Mouse (Mus musculus) liver, postnatal 0 days (tissue): Measurements from ENCODE around the gene Lin54. TPM values are rescaled to one million over a fixed set of nuclear protein-coding genes. Genes with fewer than 3 reads are reported as not detected.

Source experiments
- ATAC-seq: fragments of 200-750 bp; cut with Nextera tagmentation; 2 replicates; pipeline ENCODE4 v1.8.0; 2017; ENCODE audit warnings: mild to moderate bottlenecking, moderate library complexity
- DNase-seq: peaks from one replicate; pipeline ENCODE4 v3.0.0-alpha.2; 2016
- H3K27ac ChIP-seq: fragments of 300-500 bp; sonication (generic); 2 replicates; pipeline ENCODE4 v1.5.1; 2014; ENCODE audit warnings: antibody characterized with exemption, moderate library complexity, mild to moderate bottlenecking, low read depth
- H3K27me3 ChIP-seq: fragments of 300-500 bp; sonication (generic); 2 replicates; pipeline ENCODE4 v1.6.1; 2014; ENCODE audit warnings: low read length, control low read depth, mixed read lengths; ENCODE audit not compliant: insufficient read depth
- H3K36me3 ChIP-seq: fragments of 300-500 bp; sonication (generic); replicated peaks from 2 replicates; pipeline ENCODE4 v1.6.1; 2014; ENCODE audit warnings: mild to moderate bottlenecking, control low read depth, low read length, moderate library complexity, mixed read lengths; ENCODE audit not compliant: insufficient read depth
- H3K4me1 ChIP-seq: fragments of 300-500 bp; sonication (generic); 2 replicates; pipeline ENCODE4 v1.6.1; 2014; ENCODE audit warnings: antibody characterized with exemption, mild to moderate bottlenecking, control low read depth; ENCODE audit not compliant: insufficient read depth
- H3K4me2 ChIP-seq: fragments of 300-500 bp; sonication (generic); 2 replicates; pipeline ENCODE4 v1.6.1; 2014; ENCODE audit warnings: low read depth, mild to moderate bottlenecking, low read length, moderate library complexity, mixed read lengths
- H3K4me3 ChIP-seq: fragments of 300-500 bp; sonication (generic); 2 replicates; pipeline ENCODE4 v1.5.1; 2014; ENCODE audit warnings: low read depth, low read length
- H3K9ac ChIP-seq: fragments of 300-500 bp; sonication (generic); replicated peaks from 2 replicates; pipeline ENCODE4 v1.6.1; 2014; ENCODE audit warnings: mild to moderate bottlenecking, moderate library complexity
- H3K9me3 ChIP-seq: fragments of 300-500 bp; sonication (generic); 2 replicates; pipeline ENCODE4 v1.6.1; 2016; ENCODE audit warnings: mild to moderate bottlenecking, control low read depth, low read length, mixed read lengths
- CTCF ChIP-seq: sonication (generic); IDR thresholded peaks from 2 replicates; pipeline ENCODE4 v1.5.1; 2016; ENCODE audit warnings: antibody characterized with exemption, low read depth
- EP300 ChIP-seq: IDR thresholded peaks from 2 replicates; pipeline ENCODE4 v1.6.1; 2016; ENCODE audit warnings: antibody characterized with exemption, low read depth, mild to moderate bottlenecking
- WGBS: fragments of 180-500 bp; shearing (Covaris S2); extraction: QIAGEN DNeasy Blood & Tissue Kit; methylation state at CpG from one replicate; pipeline ENCODE4 v1.1.7; 2014; ENCODE audit not compliant: insufficient replicate concordance; 5-methylcytosine and 5-hydroxymethylcytosine counted together
- microRNA-seq: library from miRNA; unstranded; fragments of <30 nt; microRNA quantifications from one replicate; pipeline ENCODE4, GENCODE M21; 2016
- polyA plus RNA-seq: library from polyadenylated mRNA; unstranded; fragments of >200 nt; fragmentation: Nextera tagmentation; extraction: Ambion mirVana; gene quantifications from 2 replicates; pipeline ENCODE4 v1.2.1, GENCODE M21; 2015

Gene Lin54
- polyA plus RNA-seq, 1 experiment from 2014 or later: 4.7 TPM

DNA sequence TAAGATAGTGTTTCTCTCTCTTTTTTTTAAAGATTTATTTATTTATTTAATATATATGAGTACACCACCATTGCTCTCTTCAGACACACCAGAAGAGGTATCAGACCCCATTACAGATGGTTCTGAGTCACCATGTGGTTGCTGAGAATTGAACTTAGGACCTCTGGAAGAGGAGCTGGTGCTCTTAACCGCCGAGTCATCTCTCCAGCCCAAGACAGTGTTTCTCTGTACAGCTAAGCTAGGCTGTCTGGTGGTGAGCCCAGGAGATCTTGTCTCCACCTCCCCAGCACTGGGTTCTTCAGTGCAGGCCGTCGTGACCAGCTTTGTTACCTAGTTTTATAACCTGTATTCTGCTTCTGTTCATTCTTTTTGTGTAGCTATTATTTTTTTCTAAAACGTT, 90.2 kb downstream of the Lin54 start:
- 80% methylated on average over 5 of the region's 5 CpGs for WGBS
- Histone ChIP-seq H3K27me3 (no peaks in the 10 kb centered on the region), H3K27ac (no peak overlapping the region), H3K9ac (no peak overlapping the region), H3K4me2 (no peak overlapping the region), H3K4me1 (peaks cover 10% of the 10 kb centered on the region; the same call in 1 of the 2 replicates), H3K4me3 (no peak overlapping the region), H3K9me3 (no peaks in the 10 kb centered on the region), H3K36me3 (peaks cover 23% of the 10 kb centered on the region)
- TF ChIP-seq CTCF: no peak
- TF ChIP-seq EP300: no peak
- DNase-seq: no peak
- ATAC-seq: no peak

- H3K4me3 ChIP-seq: no peak overlapping the region
- no peak overlapping the region for H3K27ac ChIP-seq
- no peaks in the 10 kb centered on the region for H3K9me3 ChIP-seq
- ATAC-seq (no peak), DNase-seq (no peak)
- WGBS: 67% methylated on average over 5 of the region's 5 CpGs
- H3K36me3 ChIP-seq: peaks cover 39% of the 10 kb centered on the region
- no peak overlapping the region for H3K9ac ChIP-seq
- no peak overlapping the region for H3K4me2 ChIP-seq
- H3K4me1 ChIP-seq: 0 out of 2 replicates have a peak, but pooled peaks cover 7% of the 10 kb centered on the region
- no peaks in the 10 kb centered on the region for H3K27me3 ChIP-seq
- TF ChIP-seq EP300 (no peak), CTCF (no peak)
Observed at GRCm38 (mm10) chr5:100408485-100408884, 92.0 kb downstream of the Lin54 start.

GRCm38 (mm10) chr5:100396753-100397152, 103.7 kb downstream of the Lin54 start:
- no peak overlapping the region for H3K4me2 ChIP-seq
- WGBS: 87% methylated on average over 3 of the region's 3 CpGs
- H3K9me3 ChIP-seq: no peaks in the 10 kb centered on the region
- H3K9ac ChIP-seq: no peak overlapping the region
- TF ChIP-seq CTCF (no peak), EP300 (no peak)
- H3K36me3 ChIP-seq: peaks cover 64% of the 10 kb centered on the region
- H3K27me3 ChIP-seq: no peaks in the 10 kb centered on the region
- ATAC-seq (no peak), DNase-seq (no peak)
- H3K4me1 ChIP-seq: no peaks in the 10 kb centered on the region
- no peak overlapping the region for H3K4me3 ChIP-seq
- no peak overlapping the region for H3K27ac ChIP-seq

- H3K9me3 ChIP-seq: no peaks in the 10 kb centered on the region
- whole genome bisulfite sequencing: 76% methylated on average over 3 of the region's 3 CpGs
- no peaks in the 10 kb centered on the region for H3K4me1 ChIP-seq
- no peak for TF ChIP-seq EP300
- no peak overlapping the region for H3K27ac ChIP-seq
- no peak for DNase-seq
- peaks cover 78% of the 10 kb centered on the region for H3K36me3 ChIP-seq
- no peak overlapping the region for H3K4me2 ChIP-seq
- H3K4me3 ChIP-seq: no peak overlapping the region
- H3K9ac ChIP-seq: no peak overlapping the region
- no peak for ATAC-seq
- H3K27me3 ChIP-seq: no peaks in the 10 kb centered on the region
Observed at GRCm38 (mm10) chr5:100393681-100394080, 106.8 kb downstream of the Lin54 start.

DNA sequence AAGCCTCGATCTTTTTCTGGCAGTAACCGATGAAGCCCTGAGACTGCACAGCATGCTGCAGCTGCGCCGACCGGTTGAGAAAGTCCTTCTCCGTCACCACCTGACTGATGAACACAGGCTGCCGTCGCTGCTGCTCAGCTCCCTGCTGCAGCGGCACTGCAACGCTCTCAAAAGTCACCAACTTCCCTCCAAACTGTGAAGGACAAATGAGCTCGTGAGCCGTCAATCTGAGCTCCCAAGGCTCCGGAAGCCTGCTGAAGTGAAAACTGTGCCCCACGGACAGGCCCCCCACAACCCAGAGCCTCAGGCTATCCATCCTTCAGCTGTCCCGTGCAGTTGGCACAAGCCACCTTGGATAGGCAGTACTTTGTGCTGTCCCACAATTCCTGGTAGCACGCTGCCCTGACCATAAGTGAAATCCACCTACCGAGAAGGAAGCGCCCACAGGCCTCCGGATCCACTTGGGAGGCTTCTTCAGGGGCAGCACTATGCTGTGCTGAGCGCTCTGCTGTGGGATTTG, 107.9 kb downstream of the Lin54 start:
- H3K36me3 ChIP-seq: peaks cover 74% of the 10 kb centered on the region
- WGBS: 90% methylated on average over 20 of the region's 20 CpGs

More for the DNA sequence above, 107.9 kb downstream of the Lin54 start:
- no peaks in the 10 kb centered on the region for H3K4me1 ChIP-seq
- H3K27me3 ChIP-seq: no peaks in the 10 kb centered on the region
- no peak overlapping the region for H3K27ac ChIP-seq
- H3K9me3 ChIP-seq: no peaks in the 10 kb centered on the region
- no peak overlapping the region for H3K9ac ChIP-seq
- ATAC-seq (no peak), DNase-seq (no peak)
- TF ChIP-seq EP300: no peak
- H3K4me2 ChIP-seq: no peak overlapping the region
- H3K4me3 ChIP-seq: no peak overlapping the region

Small RNA genes lying within 50 kb of the gene (microRNA-seq; reads per million reads assigned to microRNA genes)
- gene Gm23222: not detected

Other genes with a start within 250 kb of the Lin54 start
- gene Sec31a, start 84.4 kb downstream of the Lin54 start, polyA plus RNA-seq: 54.7 and 55.1 TPM in 2 replicates
- 48.5 and 50.1 TPM in 2 replicates for gene Cops4, start 17.7 kb upstream of the Lin54 start, polyA plus RNA-seq
- 104 and 109 TPM in 2 replicates for gene Plac8, start 71.6 kb upstream of the Lin54 start, polyA plus RNA-seq
- gene Coq2, start 174.5 kb upstream of the Lin54 start, polyA plus RNA-seq: 25.8 and 28.0 TPM in 2 replicates
- gene Hpse, start 219.1 kb upstream of the Lin54 start, polyA plus RNA-seq: 3.0 and 3.2 TPM in 2 replicates